Mouse (Mus musculus) heart, postnatal 14 days (tissue): ENCODE results near the gene Ms4a4d. TPM values are rescaled to one million over a fixed set of nuclear protein-coding genes. Genes with fewer than 3 reads are reported as not detected.
"Not testable (repeated sequence)": the region's sequence is repeated elsewhere in the genome, so short reads cannot be mapped to it uniquely, and the experiment has no call there.

Experiments
- DNase-seq, 2 experiments: peaks; one replicate each; pipeline ENCODE4 v3.0.0; 2021 to 2022
- intact Hi-C: fragments of 180-260 bp; cut with DNase I; formaldehyde crosslinking; loops from one replicate; pipeline ENCODE4 v1.15.1; 2025
- long read RNA-seq, 2 experiments: library from polyadenylated mRNA; stranded (forward); transcript quantifications; one replicate each; pipeline ENCODE4 v2.0.0; 2021
- total RNA-seq, 2 experiments: library from RNA; stranded (reverse); gene quantifications; 2 replicates each; pipeline ENCODE4 v1.2.3; 2021

The Ms4a4d gene
- 1 to 10 TPM; 4.0 to 6.4 TPM for total RNA-seq
- long read RNA-seq, experiment 1, partial matches to known transcripts: 1 of 3 reads
- long read RNA-seq, experiment 1, other reads (novel, unspliced or antisense): 0 of 3 reads
- long read RNA-seq, experiment 2, partial matches to known transcripts: 0 of 2 reads
- long read RNA-seq, experiment 2, other reads (novel, unspliced or antisense): 0 of 2 reads

GRCm38 (mm10) chr19:11536593-11536992 lies at the start of gene Ms4a4d:
Gene Ms4a4d, plus strand, starts transcription at chr19:11536801.
- intact Hi-C loops: no loop called here
- peak; percentile 63 to 66 for DNase-seq

- DNase-seq: no peak
- intact Hi-C loops: no loop called here
These were observed 45.0 kb upstream of the Ms4a4d start for GRCm38 (mm10) chr19:11491406-11492189.

- no peak for DNase-seq
- intact Hi-C loops: no loop called here
These were observed 43.9 kb upstream of the Ms4a4d start for GRCm38 (mm10) chr19:11492671-11493070.

- no peak for DNase-seq
- intact Hi-C loops: no loop called here
These were observed 42.1 kb upstream of the Ms4a4d start for GRCm38 (mm10) chr19:11494519-11494918.

GRCm38 (mm10) chr19:11496361-11496760 lies 40.2 kb upstream of the Ms4a4d start:
- DNase-seq: no peak

GRCm38 (mm10) chr19:11497300-11497699 lies 39.3 kb upstream of the Ms4a4d start:
- intact Hi-C loops, DNase-seq: not testable (repeated sequence)

More at GRCm38 (mm10) chr19:11496361-11496760, 40.2 kb upstream of the Ms4a4d start:
- intact Hi-C loops: no loop called here

- intact Hi-C loops: loop anchor here (2.0 kb wide), 1 partner anchor 48 kb away; no protein-coding TSS in a partner anchor
- DNase-seq: no peak
These were observed 35.8 kb upstream of the Ms4a4d start for GRCm38 (mm10) chr19:11500796-11501195.

- no peak for DNase-seq
- intact Hi-C loops: loop anchor here (2.0 kb wide), 1 partner anchor 47 kb away; no protein-coding TSS in a partner anchor
These were observed 35.3 kb upstream of the Ms4a4d start for GRCm38 (mm10) chr19:11501326-11501725.

GRCm38 (mm10) chr19:11504857-11505256 lies 31.7 kb upstream of the Ms4a4d start:
- intact Hi-C loops: no loop called here
- no peak for DNase-seq

- intact Hi-C loops: no loop called here
- no peak for DNase-seq
These were observed 23.1 kb upstream of the Ms4a4d start for GRCm38 (mm10) chr19:11513458-11513857.

- intact Hi-C loops: no loop called here
- DNase-seq: no peak
These were observed 20.4 kb upstream of the Ms4a4d start, which contains the start of gene Ms4a6b for GRCm38 (mm10) chr19:11516246-11516645. Gene Ms4a6b, plus strand, starts transcription at chr19:11516512.

- intact Hi-C loops: no loop called here
- no peak for DNase-seq
These were observed 19.8 kb upstream of the Ms4a4d start for GRCm38 (mm10) chr19:11516845-11517244.

GRCm38 (mm10) chr19:11517373-11517772 lies 19.2 kb upstream of the Ms4a4d start:
- DNase-seq: peak in 1 of 2 experiments; percentile 10
- intact Hi-C loops: not testable (repeated sequence)

- DNase-seq, intact Hi-C loops: not testable (repeated sequence)
These were observed 18.2 kb upstream of the Ms4a4d start for GRCm38 (mm10) chr19:11518356-11518755.

GRCm38 (mm10) chr19:11520146-11520545 lies 16.5 kb upstream of the Ms4a4d start:
- no peak for DNase-seq
- intact Hi-C loops: no loop called here

- DNase-seq: no peak
- intact Hi-C loops: no loop called here
These were observed 3.2 kb upstream of the Ms4a4d start for GRCm38 (mm10) chr19:11533421-11533820.

GRCm38 (mm10) chr19:11533888-11534445 lies 2.6 kb upstream of the Ms4a4d start:
- intact Hi-C loops: no loop called here
- peak; percentile 59 to 67 for DNase-seq

GRCm38 (mm10) chr19:11537336-11537735 lies 735 bp downstream of the Ms4a4d start:
- intact Hi-C loops: no loop called here
- DNase-seq: peak; percentile 23 to 42

GRCm38 (mm10) chr19:11540166-11540821 lies 3.7 kb downstream of the Ms4a4d start:
- DNase-seq, intact Hi-C loops: not testable (repeated sequence)

- intact Hi-C loops: not testable (repeated sequence)
These were observed 7.8 kb downstream of the Ms4a4d start for GRCm38 (mm10) chr19:11544383-11544782.

GRCm38 (mm10) chr19:11547911-11548310 lies 11.3 kb downstream of the Ms4a4d start:
- intact Hi-C loops: loop anchor here (2.0 kb wide), 1 partner anchor 47 kb away; no protein-coding TSS in a partner anchor

More at GRCm38 (mm10) chr19:11544383-11544782, 7.8 kb downstream of the Ms4a4d start:
- not testable (repeated sequence) for DNase-seq

More at GRCm38 (mm10) chr19:11547911-11548310, 11.3 kb downstream of the Ms4a4d start:
- DNase-seq: no peak
